Mouse (Mus musculus) heart, embryonic 15.5 days (tissue): ENCODE measurements around the gene Diras2. TPM values are rescaled to one million over a fixed set of nuclear protein-coding genes. Genes with fewer than 3 reads are reported as not detected.
"Not testable (repeated sequence)": the region's sequence is repeated elsewhere in the genome, so short reads cannot be mapped to it uniquely, and the experiment has no call there.

ENCODE experiments used
- ATAC-seq: fragments of 200-750 bp; cut with Nextera tagmentation; replicated peaks from 2 replicates; pipeline ENCODE4 v1.8.0; 2017; ENCODE audit warnings: low read depth, moderate TSS enrichment; ENCODE audit not compliant: insufficient number of reproducible peaks, insufficient read depth, low FRiP score
- H3K27ac ChIP-seq: fragments of 300-500 bp; sonication (generic); 2 replicates; pipeline ENCODE4 v1.5.1; 2015; ENCODE audit warnings: mild to moderate bottlenecking, inconsistent platforms
- H3K27me3 ChIP-seq: fragments of 300-500 bp; sonication (generic); 2 replicates; pipeline ENCODE4 v1.6.1; 2015; ENCODE audit warnings: inconsistent platforms
- H3K36me3 ChIP-seq: fragments of 300-500 bp; sonication (generic); 2 replicates; pipeline ENCODE4 v1.6.1; 2015; ENCODE audit warnings: mild to moderate bottlenecking, inconsistent platforms
- H3K4me1 ChIP-seq: fragments of 300-500 bp; sonication (generic); replicated peaks from 2 replicates; pipeline ENCODE4 v1.6.1; 2015; ENCODE audit warnings: inconsistent platforms
- H3K4me2 ChIP-seq: fragments of 300-500 bp; sonication (generic); 2 replicates; pipeline ENCODE4 v1.6.1; 2015; ENCODE audit warnings: inconsistent platforms, mild to moderate bottlenecking, moderate library complexity
- H3K4me3 ChIP-seq: fragments of 300-500 bp; sonication (generic); 2 replicates; pipeline ENCODE4 v1.5.1; 2015; ENCODE audit warnings: mild to moderate bottlenecking, inconsistent platforms
- H3K9ac ChIP-seq: fragments of 300-500 bp; sonication (generic); 2 replicates; pipeline ENCODE4 v1.6.1; 2015; ENCODE audit warnings: mild to moderate bottlenecking, inconsistent platforms
- H3K9me3 ChIP-seq: fragments of 300-500 bp; sonication (generic); replicated peaks from 2 replicates; pipeline ENCODE4 v1.6.1; 2016; ENCODE audit warnings: inconsistent platforms
- WGBS: fragments of 180-500 bp; shearing (Covaris S2); methylation state at CpG from one replicate; pipeline ENCODE4 v1.1.7; 2015; ENCODE audit warnings: mixed read lengths; 5-methylcytosine and 5-hydroxymethylcytosine counted together
- polyA plus RNA-seq: library from polyadenylated mRNA; unstranded; fragments of >200 nt; fragmentation: Nextera tagmentation; extraction: Ambion mirVana; gene quantifications from 2 replicates; pipeline ENCODE4 v1.2.1, GENCODE M21; 2015

Diras2 gene
- polyA plus RNA-seq, 1 experiment from 2014 or later: 0.33 TPM

DNA sequence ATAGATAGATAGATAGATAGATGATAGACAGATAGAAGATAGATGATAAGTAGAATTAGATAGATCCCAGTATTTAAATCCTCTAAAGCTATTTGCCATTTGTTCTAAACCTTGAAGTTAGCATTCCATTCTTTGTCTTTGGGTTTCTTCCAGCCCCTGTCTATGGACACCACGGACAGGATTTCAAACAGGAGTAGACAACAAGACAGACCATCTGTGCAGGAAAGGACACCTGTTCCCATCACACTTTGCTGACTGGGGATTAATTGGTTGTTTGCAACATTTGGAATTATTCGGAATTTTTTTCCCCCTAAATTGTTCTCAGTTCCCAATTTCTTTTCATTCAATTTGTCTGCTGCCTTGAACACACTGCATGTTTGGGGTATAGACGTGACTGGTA is 17.5 kb downstream of the Diras2 start:
- WGBS: 82% methylated on average over 3 of the region's 3 CpGs

GRCm38 (mm10) chr13:52512356-52512755 is 18.7 kb downstream of the Diras2 start:
- H3K4me2 ChIP-seq: no peak overlapping the region
- no peaks in the 10 kb centered on the region for H3K36me3 ChIP-seq
- H3K4me3 ChIP-seq: no peak overlapping the region
- WGBS: 37% methylated on average over 5 of the region's 5 CpGs
- H3K27ac ChIP-seq: no peak overlapping the region
- H3K9ac ChIP-seq: no peak overlapping the region
- peaks cover 8% of the 10 kb centered on the region for H3K4me1 ChIP-seq
- H3K9me3 ChIP-seq: no peaks in the 10 kb centered on the region
- H3K27me3 ChIP-seq: no peaks in the 10 kb centered on the region
- ATAC-seq: no peak

More for the DNA sequence above, 17.5 kb downstream of the Diras2 start:
- H3K4me3 ChIP-seq: no peak overlapping the region
- H3K4me2 ChIP-seq: no peak overlapping the region
- no peak overlapping the region for H3K27ac ChIP-seq
- no peak for ATAC-seq
- H3K36me3 ChIP-seq: no peaks in the 10 kb centered on the region
- H3K9me3 ChIP-seq: no peaks in the 10 kb centered on the region
- H3K9ac ChIP-seq: no peak overlapping the region
- H3K27me3 ChIP-seq: no peaks in the 10 kb centered on the region
- H3K4me1 ChIP-seq: peaks cover 8% of the 10 kb centered on the region

DNA sequence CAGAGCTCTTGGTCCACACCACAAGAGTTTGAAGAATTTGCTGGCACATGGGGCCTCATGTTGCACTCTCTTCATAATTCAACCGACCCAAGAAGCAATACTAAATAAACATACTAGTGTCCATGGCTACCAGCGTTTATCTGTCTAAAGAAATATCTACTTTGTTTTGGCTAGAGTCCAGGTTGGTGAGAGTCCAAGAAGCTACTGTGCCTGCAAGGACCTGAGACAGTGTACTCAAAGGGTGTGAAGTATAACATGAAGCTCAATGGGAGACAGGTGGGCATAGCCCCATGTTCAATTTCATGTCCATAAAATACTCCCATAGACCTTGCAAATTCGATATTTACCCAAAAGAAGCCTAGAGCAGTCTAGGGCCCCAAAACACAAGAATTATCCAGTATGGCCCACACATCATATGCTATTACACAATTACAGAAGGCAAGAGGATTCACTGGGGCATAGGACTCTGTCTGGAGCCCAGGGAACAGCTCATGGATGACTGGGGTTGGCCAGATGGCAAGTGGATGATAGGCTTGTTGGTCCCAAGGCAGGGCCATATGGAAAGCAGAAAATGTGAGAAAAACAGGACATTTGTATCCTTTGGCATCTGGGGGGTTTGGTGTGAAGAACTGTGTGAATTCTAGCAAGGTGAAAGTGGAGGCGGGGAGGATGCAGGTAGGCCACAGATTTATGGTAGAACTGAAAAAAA is 20.8 kb downstream of the Diras2 start:
- Histone ChIP-seq H3K9ac (no peak overlapping the region), H3K36me3 (no peaks in the 10 kb centered on the region), H3K27ac (no peak overlapping the region), H3K9me3 (no peaks in the 10 kb centered on the region), H3K4me1 (peaks cover 6% of the 10 kb centered on the region), H3K4me2 (no peak overlapping the region), H3K27me3 (no peaks in the 10 kb centered on the region), H3K4me3 (no peak overlapping the region)
- WGBS: 54% methylated on average over 4 of the region's 4 CpGs
- ATAC-seq: no peak

DNA sequence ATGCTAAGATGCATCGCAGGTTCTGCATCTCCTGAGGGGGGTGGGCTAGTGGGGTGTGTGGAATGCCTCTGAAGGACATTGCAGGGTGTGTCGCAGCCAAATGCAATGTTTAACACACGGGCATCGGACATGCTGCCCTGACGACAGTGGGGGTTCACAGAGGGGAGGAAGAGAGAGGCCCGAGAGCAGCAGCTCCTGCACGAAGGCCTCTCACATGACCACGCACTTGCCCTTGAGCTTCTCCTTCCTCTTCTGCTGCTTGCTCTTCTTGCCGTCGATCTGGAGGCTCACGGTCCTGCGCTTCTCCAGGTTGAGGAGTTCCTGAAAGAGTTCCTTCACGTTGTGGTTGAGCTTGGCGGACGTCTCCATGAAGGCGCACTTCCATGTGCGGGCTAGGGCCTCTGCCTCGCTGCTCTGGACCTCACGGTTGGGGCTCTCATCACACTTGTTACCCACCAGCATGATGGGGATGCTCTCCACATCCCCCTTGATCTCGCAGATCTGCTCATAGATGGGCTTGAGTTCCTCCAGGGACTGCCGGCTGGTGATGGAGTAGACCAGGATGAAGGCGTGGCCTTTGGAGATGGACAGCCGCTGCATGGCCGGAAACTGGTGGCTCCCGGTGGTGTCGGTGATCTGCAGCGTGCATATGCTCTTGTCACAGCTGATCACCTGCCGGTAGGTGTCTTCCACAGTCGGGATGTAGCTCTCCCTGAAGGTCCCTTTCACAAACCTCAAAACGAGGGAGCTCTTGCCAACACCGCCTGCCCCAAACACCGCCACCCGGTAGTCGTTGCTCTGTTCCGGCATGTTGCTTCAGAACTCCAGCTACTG is 23.4 kb downstream of the Diras2 start:
- H3K4me2 ChIP-seq: no peak overlapping the region
- H3K4me3 ChIP-seq: no peak overlapping the region
- 86% methylated on average over 35 of the region's 35 CpGs for WGBS
- H3K27ac ChIP-seq: no peak overlapping the region
- no peak for ATAC-seq
- H3K9ac ChIP-seq: no peak overlapping the region
- peaks cover 6% of the 10 kb centered on the region for H3K4me1 ChIP-seq
- H3K36me3 ChIP-seq: no peaks in the 10 kb centered on the region
- H3K9me3 ChIP-seq: no peaks in the 10 kb centered on the region
- no peaks in the 10 kb centered on the region for H3K27me3 ChIP-seq

DNA sequence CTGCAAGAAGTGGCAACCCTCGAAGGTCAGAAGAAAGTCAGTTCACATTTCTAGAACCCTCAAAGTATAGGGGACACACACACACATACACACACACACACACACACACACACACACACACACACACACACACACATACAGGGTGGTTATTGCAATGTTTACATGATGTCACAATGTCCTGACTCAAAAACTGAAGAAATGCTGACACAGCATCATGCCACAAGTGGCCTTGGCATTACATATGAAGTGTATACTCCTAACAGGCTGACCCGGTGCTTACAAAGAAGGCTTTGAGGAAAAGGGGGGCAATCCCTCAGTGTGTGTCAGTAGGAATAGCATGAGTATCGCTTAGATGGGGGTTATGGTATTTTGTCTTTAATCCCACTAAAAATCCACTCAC is 24.3 kb downstream of the Diras2 start:
- H3K4me2 ChIP-seq, H3K36me3 ChIP-seq, H3K27ac ChIP-seq, ATAC-seq, H3K9ac ChIP-seq, H3K9me3 ChIP-seq, H3K27me3 ChIP-seq, H3K4me1 ChIP-seq, H3K4me3 ChIP-seq: not testable (repeated sequence)
- WGBS: 82% methylated on average over 3 of the region's 3 CpGs

DNA sequence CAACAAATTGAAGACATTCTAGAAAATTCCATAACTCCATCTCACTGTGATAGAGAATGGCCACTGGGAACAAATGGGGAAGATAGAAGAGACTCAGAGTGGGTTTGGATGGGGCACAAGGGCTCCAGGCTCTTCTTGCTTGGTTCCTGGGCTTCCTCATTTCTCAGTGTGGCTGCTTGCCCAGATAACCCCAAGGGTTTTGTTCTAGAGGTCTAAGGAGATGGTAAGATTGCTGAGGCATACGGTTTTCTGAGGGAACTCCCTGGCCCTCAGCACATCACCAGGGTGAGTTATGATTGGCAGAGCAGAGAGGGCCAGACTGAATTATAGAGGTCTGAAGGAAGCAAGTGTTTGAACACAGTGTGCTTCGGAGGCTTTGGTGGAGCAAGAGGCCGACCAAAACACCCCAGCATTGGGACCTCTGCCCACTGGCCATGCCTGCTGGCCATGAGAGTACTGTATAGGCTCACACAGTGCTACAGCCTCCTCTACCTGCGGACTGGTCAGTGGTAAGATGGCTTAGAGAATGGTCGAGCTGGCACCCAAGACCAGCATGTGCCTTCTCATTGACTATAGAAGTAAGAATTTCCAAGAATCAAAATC is 25.3 kb downstream of the Diras2 start:
- ATAC-seq: not testable (repeated sequence)

DNA sequence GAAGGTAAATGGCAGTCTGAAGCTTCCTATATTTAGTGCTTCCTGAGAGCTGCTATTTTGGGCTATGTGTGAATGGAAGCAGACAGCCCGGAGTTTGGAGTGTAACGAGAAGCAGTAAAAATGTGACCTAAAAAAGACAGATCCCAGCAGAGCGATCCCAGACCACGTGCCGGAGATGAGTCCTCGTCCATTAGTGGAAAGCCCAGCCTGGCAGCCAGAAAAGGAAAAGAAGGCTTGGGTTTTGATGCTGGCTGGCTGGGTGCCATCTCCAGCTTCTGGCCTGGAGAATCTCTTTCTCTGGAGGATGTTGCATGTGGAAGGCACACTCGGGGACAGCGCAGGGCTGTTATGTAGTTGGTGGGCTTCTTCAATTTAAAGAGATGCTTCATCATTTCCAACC is 29.4 kb downstream of the Diras2 start:
- Histone ChIP-seq H3K4me2 (peak overlapping the region; percentile 39), H3K27me3 (no peaks in the 10 kb centered on the region), H3K4me3 (no peak overlapping the region; the same call in 1 of the 2 replicates), H3K36me3 (no peaks in the 10 kb centered on the region), H3K9me3 (no peaks in the 10 kb centered on the region), H3K9ac (no peak overlapping the region), H3K27ac (peak overlapping the region; percentile 46), H3K4me1 (peaks cover 14% of the 10 kb centered on the region)
- 15% methylated on average over 8 of the region's 8 CpGs for WGBS
- 0 out of 2 replicates have a peak, but pooled peaks have one; percentile 43 for ATAC-seq

More for the DNA sequence above, 25.3 kb downstream of the Diras2 start:
- H3K4me3 ChIP-seq, H3K27me3 ChIP-seq, H3K4me2 ChIP-seq, H3K9me3 ChIP-seq, H3K9ac ChIP-seq, H3K36me3 ChIP-seq, H3K27ac ChIP-seq: not testable (repeated sequence)
- WGBS: 77% methylated on average over 5 of the region's 5 CpGs
- peaks cover 14% of the 10 kb centered on the region for H3K4me1 ChIP-seq

DNA sequence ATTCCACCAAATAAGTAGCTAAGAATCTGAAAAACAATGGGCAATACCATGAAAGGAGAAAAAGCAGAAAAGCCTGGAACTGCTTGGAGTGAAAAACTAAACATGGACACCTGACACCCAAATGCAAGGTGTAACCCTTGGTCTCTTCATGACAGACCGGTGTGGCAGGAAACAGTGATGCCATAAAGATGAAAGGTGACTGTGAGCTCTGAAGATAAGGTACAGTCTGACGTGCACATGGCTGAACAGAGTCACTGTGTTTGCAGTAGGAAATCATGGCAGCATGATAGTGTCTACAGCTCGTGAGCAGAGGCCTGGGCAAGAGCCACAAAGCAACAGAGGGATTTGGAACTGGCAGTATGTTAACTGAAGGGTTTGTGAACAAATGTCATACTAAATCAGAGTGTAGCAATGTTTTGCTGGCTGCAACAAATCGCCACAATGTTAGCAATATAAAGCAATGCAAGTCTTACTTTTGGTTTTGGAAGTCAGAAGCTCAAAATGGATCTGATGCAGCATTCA is 34.0 kb downstream of the Diras2 start:
- Histone ChIP-seq H3K36me3 (no peaks in the 10 kb centered on the region), H3K27ac (no peak overlapping the region), H3K9ac (no peak overlapping the region), H3K9me3 (no peaks in the 10 kb centered on the region), H3K4me3 (no peak overlapping the region), H3K4me2 (no peak overlapping the region), H3K27me3 (no peaks in the 10 kb centered on the region), H3K4me1 (peaks cover 10% of the 10 kb centered on the region)
- 45% methylated on average over 4 of the region's 4 CpGs for WGBS
- no peak for ATAC-seq

DNA sequence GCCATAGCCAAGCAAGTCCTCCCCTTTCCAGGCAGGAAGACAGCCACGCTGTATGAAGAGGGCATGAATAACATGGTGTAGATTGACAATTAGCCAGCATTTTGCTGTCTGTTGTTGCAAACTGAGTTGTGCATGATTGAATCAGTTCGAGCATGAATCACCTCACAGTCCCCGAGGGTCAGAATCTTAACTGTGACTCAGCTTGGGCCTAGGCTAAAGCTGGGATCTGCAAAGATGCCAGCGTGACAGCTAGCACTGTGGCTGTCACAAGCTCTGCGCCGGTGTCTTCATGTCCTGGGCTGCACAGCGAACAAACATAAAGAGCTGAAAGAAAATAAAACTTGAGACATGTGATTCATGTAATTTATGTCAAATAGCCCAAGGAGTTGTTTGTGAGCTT is 42.3 kb downstream of the Diras2 start:
- no peak overlapping the region for H3K4me3 ChIP-seq
- H3K9ac ChIP-seq: no peak overlapping the region
- H3K27ac ChIP-seq: no peak overlapping the region
- H3K4me1 ChIP-seq: no peaks in the 10 kb centered on the region
- H3K9me3 ChIP-seq: no peaks in the 10 kb centered on the region
- no peak for ATAC-seq
- WGBS: 89% methylated on average over 7 of the region's 7 CpGs
- no peak overlapping the region for H3K4me2 ChIP-seq
- H3K27me3 ChIP-seq: no peaks in the 10 kb centered on the region
- no peaks in the 10 kb centered on the region for H3K36me3 ChIP-seq

DNA sequence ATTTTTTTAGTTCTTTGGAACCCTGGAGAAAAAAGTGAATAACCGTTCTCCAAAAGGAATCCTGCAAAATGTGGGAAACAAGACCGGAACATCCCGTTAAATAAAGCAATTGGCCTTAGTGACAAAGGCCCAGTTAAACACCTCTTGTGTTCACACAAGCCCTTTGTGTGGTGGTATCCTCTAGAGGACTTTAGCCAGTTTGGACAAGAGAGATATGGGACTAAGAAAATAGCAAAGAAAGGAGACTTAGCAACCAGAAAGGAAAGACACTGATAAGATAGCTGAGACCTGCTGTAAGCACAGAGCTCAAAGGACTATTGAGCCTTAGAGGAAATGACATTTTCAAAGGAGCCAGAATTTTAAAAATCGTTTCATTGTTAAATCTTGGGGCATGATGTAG is 47.0 kb downstream of the Diras2 start:
- peak overlapping the region; percentile 38; the same call in 1 of the 2 replicates for H3K27ac ChIP-seq
- H3K36me3 ChIP-seq: no peaks in the 10 kb centered on the region
- H3K4me3 ChIP-seq: no peak overlapping the region
- no peak overlapping the region for H3K9ac ChIP-seq
- H3K4me1 ChIP-seq: no peaks in the 10 kb centered on the region
- H3K4me2 ChIP-seq: no peak overlapping the region
- no peaks in the 10 kb centered on the region for H3K9me3 ChIP-seq
- WGBS: 60% methylated on average over 4 of the region's 4 CpGs
- no peaks in the 10 kb centered on the region for H3K27me3 ChIP-seq
- peak; percentile 69; the same call in 1 of the 2 replicates for ATAC-seq

GRCm38 (mm10) chr13:52481786-52482185 is 49.3 kb downstream of the Diras2 start:
- H3K4me1 ChIP-seq: no peaks in the 10 kb centered on the region
- no peaks in the 10 kb centered on the region for H3K9me3 ChIP-seq
- no peak overlapping the region for H3K9ac ChIP-seq
- H3K27me3 ChIP-seq: no peaks in the 10 kb centered on the region
- H3K4me3 ChIP-seq: no peak overlapping the region
- no peaks in the 10 kb centered on the region for H3K36me3 ChIP-seq
- no peak overlapping the region for H3K4me2 ChIP-seq
- 85% methylated on average over 2 of the region's 2 CpGs for WGBS
- H3K27ac ChIP-seq: no peak overlapping the region
- no peak for ATAC-seq
